Mouse (Mus musculus) thymus, postnatal 14 days (tissue): ENCODE measurements around the gene Inhbb.

Experiments used
- DNase-seq: peaks from one replicate; pipeline ENCODE4 v3.0.0; 2021

The Inhbb gene

DNA sequence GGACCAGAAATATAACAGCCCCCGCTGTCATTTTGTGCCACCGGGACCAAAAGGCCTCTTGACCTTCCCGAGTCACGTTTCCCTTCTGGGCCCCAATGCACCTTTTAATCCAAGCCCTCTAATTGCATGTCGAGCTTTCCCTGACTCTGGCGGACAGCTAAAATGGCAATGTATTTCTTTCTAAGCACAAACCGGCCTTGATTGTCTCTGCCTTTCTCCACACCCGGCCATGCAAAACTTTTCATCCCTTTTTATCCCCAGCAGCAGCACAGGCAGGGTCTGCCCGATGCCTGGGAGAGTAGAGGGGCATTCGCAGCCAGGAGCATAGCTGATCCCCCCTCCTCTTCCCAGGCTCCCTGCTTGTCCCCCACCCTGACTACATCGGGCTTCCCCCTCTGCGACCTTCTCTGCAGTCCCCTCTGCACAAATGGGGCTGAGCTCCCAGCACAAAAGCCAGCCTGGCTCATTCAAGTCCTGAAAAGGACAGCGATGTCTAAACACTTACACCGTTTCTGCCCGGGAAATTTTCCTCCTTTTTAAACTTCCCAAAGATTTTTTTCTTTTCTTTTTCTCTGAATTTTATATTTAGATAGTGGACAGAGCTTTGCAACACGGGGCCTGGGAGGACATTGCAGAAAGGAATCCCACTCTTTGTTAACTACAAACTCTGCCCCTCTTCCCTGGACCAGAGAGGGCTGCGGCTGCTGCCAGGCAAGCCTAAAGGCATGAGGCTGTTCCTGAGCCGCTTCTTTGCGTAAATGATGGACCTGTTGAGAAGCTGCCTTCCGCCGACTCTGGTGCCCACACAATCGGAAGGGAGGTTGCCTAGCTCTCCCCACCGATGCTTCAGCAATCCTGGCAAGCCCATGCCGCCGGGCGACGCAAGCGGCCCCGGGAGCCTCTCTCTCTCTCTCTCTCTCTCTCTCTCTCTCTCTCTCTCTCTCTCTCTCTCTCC is 2.6 kb downstream of the Inhbb start:
- no peak for DNase-seq

DNA sequence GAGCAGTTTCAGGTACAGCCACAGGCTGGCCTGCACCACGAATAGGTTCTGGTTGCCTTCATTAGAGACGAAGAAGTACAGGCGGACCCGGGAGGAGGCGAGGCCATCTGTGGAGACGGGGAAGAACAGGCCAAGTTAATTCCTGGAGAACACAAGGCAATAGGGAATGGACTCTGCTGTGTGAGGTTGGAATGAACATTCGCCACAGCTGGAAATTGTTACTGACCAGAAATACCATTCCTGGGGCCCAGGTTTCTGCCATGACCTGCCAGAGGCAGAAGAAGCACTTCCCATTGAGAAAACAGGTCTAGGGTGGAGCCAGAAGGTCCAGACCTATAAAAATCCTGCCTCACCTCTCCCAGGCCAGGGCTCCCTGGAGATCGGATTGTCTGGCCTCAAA is 4.1 kb downstream of the Inhbb start:
- DNase-seq: no peak

DNA sequence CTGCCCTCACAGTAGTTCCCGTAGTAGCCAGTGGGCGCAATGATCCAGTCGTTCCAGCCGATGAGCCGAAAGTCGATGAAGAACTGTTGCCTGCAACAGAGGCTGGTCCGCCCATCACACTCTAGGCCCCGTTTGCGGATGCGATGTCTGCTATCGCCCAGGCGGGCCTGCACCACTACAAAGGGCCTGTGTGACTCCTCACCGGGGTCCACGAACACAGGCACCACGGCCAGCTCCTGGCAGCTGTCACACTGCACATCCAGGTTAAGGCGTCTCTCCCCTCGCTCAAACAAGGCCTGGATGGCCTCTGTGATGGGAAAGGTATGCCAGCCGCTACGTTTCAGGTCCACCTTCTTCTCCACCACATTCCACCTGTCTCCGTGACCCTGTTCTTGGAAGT is 4.5 kb downstream of the Inhbb start:
- DNase-seq: no peak

DNA sequence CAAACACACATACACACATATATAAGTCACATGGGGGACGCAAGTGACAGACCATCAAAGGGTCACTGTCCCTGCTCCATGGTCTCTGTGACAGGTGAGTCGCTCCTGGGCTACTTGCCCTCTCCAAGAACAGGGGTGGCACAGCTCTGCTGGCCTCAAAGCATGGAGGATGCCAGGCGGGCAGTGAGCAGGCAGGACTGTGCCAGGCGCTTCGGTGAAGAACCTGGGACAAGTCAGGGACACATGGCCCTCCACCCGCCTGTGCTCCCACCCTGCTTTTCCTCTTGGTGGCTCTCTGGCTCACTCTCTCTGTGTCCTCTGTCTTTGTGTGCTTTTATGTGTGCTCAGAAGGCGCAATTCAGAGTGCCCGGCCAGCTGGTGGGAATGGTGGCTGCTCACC is 5.4 kb downstream of the Inhbb start:
- DNase-seq: no peak

DNA sequence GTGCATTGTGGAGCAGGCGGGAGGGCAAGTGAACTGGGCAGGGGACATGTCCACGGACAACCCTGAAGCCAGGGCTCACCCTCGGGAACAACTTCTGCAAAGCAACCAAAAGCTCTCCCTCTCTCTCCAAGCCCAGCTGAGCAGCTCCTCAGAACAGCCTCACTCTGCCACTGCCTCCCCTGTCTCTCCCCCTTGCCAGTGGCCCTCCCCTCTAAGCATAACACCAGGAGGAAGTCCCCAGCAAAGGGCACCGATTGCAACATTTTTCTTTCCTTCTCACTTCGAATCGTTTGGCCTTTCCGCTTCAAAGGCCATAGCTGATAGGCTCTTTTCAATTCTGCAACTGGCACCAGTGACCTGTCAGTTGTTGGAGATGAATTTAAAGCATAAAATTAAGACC is 5.9 kb downstream of the Inhbb start:
- DNase-seq: no peak

DNA sequence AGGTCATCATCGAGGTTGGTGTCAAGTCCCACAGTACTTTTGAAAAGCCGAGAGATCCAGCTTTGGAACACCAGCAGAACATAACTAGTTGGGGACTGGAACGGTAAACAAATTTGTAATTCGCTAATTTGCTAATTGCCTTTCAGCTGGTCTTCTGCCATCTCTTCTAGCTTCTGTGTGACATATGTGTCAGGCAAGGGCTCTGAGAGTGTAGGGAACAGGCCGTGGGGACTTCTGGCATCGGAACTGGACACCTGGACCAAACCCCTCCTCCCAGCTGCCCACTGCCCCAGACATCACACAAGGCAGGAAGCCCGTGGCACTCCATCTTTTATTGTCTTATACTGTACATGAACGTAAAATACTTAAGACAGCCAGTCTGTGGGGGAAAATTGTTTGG is 6.9 kb downstream of the Inhbb start:
- no peak for DNase-seq

DNA sequence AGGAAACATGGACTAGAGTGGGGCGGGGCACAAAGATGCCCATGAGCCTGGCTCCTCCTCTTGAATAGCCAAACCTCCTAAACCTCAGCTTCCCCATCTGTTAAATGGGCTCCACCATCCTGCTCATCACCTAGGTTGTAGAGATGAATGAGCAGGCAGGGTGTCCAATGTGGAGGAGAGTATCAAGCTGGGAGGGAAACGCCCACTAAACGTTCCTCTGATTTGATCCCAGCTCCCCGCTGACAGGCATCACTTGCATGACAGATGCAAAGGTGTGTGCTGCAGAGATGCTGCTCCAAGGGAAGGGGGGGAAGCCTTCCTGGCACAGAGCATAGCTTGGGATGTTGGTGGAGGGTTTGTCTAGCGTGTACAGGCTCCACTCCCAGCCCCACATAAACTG is 11.4 kb downstream of the Inhbb start:
- DNase-seq: no peak

DNA sequence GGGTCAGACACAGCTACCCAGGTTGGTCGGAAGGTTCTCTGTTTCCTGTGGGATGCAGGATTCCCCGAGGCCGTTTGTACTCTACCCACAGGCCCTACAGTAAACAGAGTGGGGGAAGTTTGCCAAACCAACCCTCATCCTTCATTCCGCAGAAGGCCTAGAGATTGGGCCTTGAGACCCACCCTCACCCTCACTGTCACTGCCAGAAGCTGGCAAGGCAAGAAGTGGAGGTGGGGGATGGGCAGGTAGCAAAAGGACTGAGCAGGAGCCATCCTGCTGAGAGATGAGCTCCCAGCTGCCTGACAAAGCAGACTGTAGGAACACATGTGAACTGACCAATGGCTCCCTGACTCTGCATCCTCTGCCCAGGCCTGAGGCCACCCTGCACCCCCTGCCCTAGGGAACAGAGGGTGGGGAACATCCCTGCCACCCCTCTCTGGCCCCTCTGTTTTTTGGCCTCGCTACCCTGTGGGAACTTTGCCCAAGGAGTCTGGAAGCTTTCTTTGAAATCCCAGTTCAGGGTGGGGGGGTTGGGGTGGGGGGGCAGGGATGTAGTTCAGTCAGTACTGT is 12.4 kb downstream of the Inhbb start:
- DNase-seq: no peak

DNA sequence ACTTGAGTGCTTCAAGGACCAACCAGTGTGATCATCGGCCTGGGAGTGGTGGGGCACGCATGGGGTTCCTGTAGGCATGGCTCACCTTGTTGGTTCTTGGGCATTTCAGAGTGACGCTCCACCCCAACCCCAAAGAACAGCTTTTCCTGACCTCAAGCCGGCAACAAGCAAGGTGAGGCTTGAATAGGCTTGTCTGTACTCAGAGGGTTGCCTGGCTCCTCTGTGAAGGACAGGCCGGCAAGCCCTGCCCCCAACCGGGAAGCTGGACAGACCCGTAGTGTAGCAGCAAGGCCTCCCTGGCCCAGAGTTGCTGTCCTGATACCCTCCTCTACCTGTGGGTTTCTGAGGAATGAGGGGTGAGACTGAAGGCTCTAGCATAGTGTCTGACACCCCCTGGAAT is 12.9 kb downstream of the Inhbb start:
- no peak for DNase-seq

DNA sequence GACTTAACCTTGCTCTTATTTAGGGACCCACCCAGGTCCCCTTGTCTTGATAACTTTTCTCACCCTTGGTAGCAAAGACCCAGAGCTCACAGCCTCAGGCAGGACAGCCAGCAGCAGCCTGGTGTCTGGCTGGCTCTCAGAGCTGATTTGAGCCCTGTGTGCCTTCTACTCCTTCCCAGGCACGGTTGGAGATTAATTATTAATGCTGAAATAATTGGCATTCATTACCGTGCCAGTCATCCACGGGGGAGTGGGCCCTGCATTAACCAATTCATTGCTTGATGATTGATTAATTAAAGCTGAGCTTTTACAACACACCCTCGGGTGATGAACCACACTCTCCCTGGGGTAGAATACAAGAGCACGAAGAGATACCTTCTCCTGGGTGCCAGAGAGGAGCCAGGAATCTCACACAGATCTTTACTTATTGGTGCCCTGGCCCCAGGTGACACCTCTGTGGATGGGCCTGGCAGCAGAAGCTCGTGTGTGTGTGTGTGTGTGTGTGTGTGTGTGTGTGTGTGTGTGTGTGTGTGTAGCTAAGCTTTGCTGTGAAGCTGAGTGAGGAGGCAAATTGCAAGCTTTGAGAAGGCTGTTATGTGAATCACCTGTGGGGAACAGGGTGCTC is 14.2 kb downstream of the Inhbb start:
- DNase-seq: no peak

DNA sequence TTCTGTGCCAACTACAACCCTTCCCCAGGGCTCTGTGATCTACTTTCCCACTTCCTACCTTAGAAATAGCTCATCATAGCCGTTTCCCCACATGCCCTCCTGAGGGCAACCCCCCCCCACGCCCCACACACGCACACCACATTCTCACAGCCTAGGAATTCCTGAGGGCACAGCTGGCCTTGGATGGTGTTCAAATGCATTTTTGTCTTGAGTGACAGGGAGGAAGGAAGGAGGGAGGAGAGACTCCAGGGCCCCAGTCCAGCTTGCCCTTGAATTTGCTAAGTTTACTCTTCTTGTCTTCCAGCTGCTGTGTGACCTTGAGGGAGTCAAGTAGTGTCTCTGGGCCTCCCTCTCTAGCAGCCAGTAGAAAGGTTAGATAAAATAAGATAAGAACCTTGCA is 17.2 kb downstream of the Inhbb start:
- DNase-seq: no peak

DNA sequence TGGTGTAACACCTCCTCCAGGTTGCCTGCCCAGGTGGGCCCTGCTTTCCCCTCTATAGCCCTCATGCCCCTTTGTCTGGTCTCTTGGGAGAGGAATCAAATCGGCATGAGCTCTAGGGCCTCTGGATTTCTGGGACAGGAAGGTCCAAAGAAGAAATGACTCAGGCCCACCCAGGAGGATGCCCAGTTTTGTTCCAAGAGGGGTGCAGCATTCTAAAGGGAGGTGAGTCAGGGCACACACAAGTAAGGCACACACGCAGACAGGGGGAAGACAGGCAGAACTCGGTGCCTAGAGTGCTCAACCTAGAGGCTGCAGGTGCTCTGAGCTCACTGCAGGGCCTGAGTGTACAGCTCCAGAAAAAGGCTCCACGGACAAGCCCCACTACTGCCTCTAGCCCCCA is 17.7 kb downstream of the Inhbb start:
- DNase-seq: no peak

DNA sequence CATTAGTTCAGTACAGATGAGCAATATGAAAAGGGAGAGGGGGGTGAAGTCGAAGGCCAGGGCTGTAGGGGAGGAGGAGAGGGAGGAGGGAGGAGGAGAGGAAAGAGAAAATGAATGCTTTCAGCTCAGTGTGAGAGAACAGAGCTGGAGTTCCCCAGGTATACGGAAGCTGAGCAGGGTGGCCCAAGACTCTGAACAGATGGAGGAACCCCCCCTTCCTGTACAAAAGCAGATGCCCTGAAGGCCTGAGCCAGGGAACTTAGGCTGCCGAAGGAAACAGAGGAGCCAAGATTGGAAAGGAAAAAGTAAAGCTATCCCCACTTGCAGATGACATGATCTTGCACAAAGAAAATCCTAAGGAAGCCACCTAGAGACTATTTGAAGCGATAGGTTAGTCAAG is 20.8 kb downstream of the Inhbb start:
- DNase-seq: no peak

DNA sequence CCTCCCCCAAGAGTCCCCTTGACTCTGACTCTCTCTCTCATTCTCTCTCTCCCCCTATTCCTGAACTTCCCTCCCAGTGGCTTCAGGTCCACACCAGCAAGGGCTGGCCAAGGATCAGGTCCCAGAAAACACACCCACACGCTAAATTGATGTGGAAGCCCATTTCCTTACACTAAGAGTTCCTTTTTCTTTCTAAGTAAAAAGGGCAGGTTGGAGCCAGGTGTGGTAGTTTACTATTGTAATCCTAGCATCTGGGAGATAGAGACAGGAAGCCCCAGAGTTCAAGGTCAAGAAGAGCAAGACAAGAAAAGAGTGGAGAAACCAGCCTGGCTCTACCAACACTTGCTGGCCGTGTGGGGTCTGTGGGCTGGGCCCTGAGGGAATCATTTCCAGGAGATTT is 23.4 kb downstream of the Inhbb start:
- no peak for DNase-seq

DNA sequence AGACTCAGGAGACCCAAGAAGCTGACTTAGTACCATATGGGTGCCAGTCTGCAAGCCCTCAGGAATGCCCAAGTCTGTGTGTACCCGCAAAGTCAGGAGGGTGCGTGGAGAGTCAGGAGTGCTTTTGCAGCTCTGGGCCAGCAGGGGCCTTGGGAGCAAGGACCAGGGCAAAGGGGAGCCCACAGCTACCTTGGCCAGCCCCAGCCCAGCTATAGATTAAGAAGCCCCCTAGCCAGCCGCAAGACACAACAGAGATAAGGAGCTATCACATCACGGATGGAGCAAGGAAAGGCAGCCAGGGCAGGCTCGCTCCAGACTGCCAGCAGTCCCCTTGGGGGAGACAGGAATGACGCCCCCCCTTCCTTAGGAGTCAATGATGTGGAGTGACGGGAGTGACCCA is 24.2 kb downstream of the Inhbb start:
- no peak for DNase-seq

DNA sequence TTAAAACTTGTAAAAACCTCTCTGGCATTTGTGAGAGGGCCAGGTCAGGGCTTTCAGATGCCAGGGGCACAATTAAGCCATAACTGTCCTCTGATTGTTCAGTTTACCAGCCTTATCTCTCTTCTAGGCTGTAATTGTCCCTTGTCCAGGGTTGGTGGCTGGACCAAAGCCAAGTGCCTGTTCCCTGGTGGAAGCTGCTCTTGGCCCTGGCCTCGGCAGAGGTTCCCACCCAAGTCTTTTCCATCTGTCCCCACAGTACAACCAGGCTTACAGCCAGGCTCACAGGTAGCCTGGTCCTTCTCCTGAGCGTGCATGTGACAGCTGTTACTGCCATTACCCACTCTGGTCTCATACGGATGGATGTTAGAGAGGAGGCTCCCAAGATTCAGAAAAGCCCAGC is 30.7 kb downstream of the Inhbb start:
- DNase-seq: no peak

DNA sequence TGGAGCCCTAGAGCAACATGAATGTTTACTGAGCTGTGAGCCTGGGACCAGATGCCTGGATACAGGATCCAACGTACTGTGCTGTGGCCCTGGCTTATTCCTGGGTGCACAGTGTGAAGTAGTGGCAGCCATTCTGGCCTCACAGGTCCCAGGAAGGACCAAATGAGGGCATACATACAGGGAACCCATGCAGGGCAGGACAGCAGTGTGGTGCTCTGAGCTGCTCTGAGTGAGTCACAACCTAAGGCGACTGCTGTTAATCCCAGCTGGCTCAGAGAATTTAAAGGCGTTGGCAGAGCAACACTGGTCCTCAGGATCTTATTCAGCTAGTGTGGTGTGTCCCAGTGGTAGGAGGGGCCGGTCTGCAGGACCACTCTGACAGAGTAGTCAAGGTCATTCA is 31.4 kb downstream of the Inhbb start:
- no peak for DNase-seq

DNA sequence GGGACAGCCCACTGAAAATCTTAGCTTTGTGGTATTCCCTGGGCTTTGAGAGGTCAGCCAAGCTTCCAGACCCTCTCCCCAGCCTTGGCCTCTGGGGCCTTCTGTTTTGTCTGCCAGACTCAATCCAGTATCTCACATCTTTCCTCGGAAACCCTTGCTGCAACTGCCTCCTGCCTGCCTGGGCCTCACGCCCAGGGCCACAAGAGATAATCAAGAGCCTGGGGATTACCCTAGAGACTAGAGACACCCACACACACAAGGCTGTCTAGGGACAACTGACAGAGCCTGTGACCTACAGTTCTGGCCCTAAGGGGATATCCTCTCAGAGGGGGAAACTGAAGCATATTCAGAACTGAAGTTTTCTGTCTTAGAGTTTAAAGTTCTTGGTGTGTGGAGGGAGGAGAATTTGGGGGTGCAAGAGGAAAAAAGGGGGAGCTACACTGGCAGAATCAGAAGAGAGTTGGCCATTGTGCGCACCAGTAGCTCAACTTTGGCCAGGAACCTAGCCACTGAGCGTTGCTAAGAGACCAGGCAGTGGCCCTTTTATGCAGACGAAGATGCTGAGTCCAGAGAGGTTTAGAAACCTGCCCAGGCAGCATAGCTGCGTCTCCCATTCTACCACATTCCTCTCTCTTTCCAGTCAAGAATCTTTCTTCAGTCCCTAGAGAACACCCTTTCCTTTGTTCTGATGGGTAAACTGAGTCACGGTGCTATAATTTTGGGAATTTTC is 32.1 kb downstream of the Inhbb start:
- DNase-seq: no peak

DNA sequence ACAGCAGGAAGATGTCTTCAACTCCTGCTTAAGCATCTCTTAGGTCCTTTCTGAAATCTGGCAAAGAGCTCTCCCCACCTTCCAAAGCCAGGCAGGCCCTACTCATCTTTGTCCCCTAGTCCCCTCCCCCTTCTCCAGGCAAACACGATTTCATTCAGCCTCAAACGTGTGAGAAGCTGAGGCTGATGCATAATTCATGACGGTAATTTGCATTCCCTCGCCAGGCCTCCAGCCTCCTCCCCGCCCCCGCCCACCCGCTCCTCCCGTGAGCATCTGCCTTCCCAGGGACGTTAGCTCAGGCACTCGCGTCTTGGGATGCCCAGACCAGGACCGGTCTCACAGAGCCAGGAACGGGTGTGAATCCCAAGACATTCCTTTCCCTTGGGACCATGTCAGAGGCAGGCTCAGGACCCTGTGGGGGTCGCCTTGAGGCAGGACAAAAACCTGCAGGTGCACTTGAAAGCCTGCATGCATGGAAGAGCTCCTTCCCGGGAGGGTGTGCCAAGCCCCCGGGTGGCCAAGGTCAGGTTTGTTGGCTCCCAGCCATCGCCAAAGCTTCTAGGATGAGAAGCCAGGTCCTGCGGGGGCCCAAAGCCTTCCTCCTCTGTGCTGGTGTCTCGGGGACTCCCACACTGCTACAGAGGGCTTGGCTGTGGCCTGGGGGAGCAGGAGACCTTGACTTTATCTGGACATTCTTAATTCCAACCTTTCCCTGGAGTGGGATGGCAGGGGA is 33.2 kb downstream of the Inhbb start:
- no peak for DNase-seq

DNA sequence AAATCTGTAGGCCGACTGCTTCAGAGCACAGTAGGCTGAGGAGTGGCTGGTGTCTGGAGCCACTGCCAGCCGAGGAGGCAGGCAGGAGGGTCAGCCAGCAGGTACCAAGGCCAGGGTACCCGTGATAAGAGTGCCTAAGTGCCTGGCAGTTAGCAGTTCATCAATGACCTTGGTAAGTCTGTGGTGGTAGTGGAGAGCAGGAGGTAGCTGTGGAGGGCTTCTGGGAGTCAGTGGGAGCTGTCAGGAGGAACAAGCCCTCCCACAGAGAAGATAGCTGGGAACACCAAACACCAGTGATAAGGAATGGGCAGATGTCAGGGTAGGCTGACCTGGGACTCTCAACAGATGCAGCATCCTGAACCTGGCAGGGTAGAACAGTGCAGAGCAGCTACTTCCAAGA is 35.7 kb downstream of the Inhbb start:
- no peak for DNase-seq

DNA sequence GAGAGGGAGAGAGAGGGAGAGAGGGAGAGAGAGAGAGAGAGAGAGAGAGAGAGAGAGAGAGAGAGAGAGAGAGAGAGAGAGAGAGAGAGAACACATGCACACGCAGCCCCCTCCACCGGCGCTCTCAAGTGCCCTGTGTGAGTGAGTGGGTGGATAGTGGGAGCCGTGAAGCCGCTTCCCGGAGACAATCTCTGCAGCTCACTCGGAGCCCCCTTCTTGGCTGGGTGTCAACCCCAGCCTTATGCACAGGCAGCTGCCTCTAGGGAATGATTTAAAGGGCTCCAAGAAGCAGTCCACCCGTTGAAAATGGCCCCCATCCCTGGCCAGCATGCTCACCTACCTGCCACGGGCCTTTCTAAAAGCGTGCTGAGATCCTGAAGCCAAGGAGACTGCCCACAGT is 38.1 kb downstream of the Inhbb start:
- DNase-seq: no peak

DNA sequence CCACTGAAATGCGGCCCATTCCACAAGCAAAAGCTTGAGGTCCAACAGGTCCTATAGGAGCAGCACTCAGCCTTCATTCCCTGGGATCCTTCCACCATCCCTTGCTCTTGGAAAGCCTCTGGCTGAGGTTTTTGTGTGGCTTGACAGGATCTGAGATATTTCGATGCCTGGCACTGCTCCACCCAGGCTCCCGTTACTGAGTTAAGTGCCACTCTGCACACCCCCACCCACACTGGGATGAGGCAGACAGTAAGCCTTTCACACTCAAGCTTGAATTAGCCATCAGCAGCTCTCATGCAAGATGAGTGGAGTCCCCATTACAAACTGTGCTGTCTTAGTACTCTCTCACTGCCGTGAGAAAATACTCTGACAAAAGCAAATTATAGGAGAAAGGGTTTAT is 41.4 kb downstream of the Inhbb start:
- no peak for DNase-seq

DNA sequence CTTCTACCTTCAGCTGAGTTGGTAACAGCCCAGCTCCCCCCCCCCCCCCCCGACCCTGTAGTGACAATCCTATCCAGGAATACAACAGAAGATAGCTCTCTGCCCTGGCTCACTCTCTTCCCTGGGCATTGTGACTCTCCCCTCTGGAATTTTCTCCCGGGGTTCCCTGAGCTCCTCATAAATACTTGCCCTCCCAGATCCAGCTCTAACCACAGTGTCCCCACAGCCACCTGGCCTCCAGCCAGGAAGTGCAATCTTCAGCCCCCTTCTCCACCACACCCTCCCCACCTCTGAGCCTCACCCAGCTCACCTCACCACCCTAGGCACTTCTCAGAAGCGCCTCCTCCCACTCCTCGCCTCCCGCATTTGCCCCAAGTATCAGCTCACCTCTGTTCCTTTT is 46.7 kb downstream of the Inhbb start:
- no peak for DNase-seq
